In genomic region chr5:16101820-16102219, GRCm38 (mm10) we compare ENCODE assay signal across 17 mouse cellular contexts.
"Had no signal": no experiment of that assay in that cellular context is flagged by ENCODE, and none has a peak within 500 bp of the region (broad histone marks: within the 10 kb centered on the region; RNA-seq: fewer than 3 reads in every experiment).

No protein-coding gene starts in this region.

- H3K9ac ChIP-seq: liver, embryonic 12.5 days; liver, embryonic 14.5 days; lung, embryonic 14.5 days; neural tube, embryonic 13.5 days; neural tube, embryonic 15.5 days had no signal

- H3K27me3 ChIP-seq: liver, embryonic 12.5 days; neural tube, embryonic 13.5 days; neural tube, embryonic 15.5 days had no signal

- H3K4me2 ChIP-seq: liver, embryonic 12.5 days; lung, embryonic 14.5 days; neural tube, embryonic 13.5 days; neural tube, embryonic 15.5 days had no signal

- H3K9me3 ChIP-seq: liver, embryonic 12.5 days; neural tube, embryonic 13.5 days; neural tube, embryonic 15.5 days had no signal

- DNase-seq: lung, adult 18-20 months; lung, embryonic 14.5 days; lung, postnatal 10 days; lung, postnatal 4 days; retina, postnatal 1 day; right cerebral cortex, adult 18-20 months; right cerebral cortex, postnatal 25 days; right cerebral cortex, postnatal 4 days; spleen, adult 18-20 months; thymus, adult 18-20 months; thymus, postnatal 14 days; thymus, postnatal 36 days had no signal

- H3K36me3 ChIP-seq: liver, embryonic 12.5 days; neural tube, embryonic 13.5 days; neural tube, embryonic 15.5 days had no signal

- H3K4me3 ChIP-seq: liver, embryonic 12.5 days; myocyte; neural tube, embryonic 13.5 days; neural tube, embryonic 15.5 days had no signal

- H3K4me1 ChIP-seq: liver, embryonic 12.5 days; neural tube, embryonic 15.5 days had no signal

- ATAC-seq: liver, embryonic 12.5 days had no signal

- H3K27ac ChIP-seq: liver, embryonic 12.5 days; liver, embryonic 14.5 days; neural tube, embryonic 13.5 days; neural tube, embryonic 15.5 days had no signal
